Mouse (Mus musculus) layer of hippocampus, adult 9-11 months (tissue): ENCODE results near the gene Ccdc84.
"Not testable (repeated sequence)": the region's sequence is repeated elsewhere in the genome, so short reads cannot be mapped to it uniquely, and the experiment has no call there.

Experiments
- DNase-seq: peaks from one replicate; pipeline ENCODE4 v3.0.0; 2022

Ccdc84 gene

GRCm38 (mm10) chr9:44407752-44408097 lies 10.6 kb downstream of the Ccdc84 start:
- DNase-seq, result no peak

GRCm38 (mm10) chr9:44406906-44407751 lies 11.2 kb downstream of the Ccdc84 start, which contains the start of the genes Rps25 and Trappc4:
Gene Rps25 (plus strand): TSS chr9:44407139.
Gene Trappc4 (minus strand): TSS chr9:44407600.
- DNase-seq, result peak; percentile 93

- DNase-seq, result no peak
Observed at GRCm38 (mm10) chr9:44405011-44405410, 13.4 kb downstream of the Ccdc84 start.

DNA sequence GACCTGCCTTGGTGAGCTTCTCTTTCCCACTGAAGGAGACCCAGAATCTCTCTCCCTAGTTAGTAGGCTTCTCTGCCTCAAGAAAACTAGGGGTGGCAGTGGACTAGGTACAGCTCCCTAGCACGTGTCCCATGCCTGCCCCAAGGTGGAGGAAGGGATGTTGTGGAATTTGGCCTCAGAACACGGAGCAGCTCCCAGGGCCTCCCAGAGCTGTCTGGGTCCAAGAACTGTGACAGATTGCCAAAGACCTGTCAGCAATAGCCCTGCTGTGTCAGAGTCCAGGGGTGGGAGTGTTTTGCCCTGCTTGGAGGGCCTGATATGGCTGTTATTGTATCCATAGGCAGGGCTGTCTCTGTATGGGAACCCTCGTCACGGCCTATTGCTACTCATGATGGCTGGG lies 17.3 kb downstream of the Ccdc84 start:
- no peak for DNase-seq

DNA sequence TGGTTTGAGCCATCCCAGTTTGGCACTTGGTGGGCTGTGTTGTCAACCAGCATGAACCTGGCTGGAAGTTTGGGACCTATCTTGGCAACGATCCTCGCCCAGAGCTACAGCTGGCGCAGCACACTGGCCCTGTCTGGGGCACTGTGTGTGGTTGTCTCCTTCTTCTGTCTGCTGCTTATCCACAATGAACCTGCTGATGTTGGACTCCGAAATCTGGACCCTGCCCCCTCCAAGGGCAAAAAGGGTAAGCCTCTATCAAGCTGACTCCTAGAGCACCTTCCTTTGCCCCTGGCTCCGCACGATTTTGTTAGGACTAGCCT lies 18.6 kb downstream of the Ccdc84 start:
- DNase-seq, result no peak

GRCm38 (mm10) chr9:44399114-44399794 lies 19.1 kb downstream of the Ccdc84 start:
- DNase-seq, result no peak

- peak; percentile 46 for DNase-seq
Observed at GRCm38 (mm10) chr9:44398551-44398950, 19.8 kb downstream of the Ccdc84 start.

- DNase-seq, result no peak
Observed at GRCm38 (mm10) chr9:44398087-44398486, 20.3 kb downstream of the Ccdc84 start.

DNA sequence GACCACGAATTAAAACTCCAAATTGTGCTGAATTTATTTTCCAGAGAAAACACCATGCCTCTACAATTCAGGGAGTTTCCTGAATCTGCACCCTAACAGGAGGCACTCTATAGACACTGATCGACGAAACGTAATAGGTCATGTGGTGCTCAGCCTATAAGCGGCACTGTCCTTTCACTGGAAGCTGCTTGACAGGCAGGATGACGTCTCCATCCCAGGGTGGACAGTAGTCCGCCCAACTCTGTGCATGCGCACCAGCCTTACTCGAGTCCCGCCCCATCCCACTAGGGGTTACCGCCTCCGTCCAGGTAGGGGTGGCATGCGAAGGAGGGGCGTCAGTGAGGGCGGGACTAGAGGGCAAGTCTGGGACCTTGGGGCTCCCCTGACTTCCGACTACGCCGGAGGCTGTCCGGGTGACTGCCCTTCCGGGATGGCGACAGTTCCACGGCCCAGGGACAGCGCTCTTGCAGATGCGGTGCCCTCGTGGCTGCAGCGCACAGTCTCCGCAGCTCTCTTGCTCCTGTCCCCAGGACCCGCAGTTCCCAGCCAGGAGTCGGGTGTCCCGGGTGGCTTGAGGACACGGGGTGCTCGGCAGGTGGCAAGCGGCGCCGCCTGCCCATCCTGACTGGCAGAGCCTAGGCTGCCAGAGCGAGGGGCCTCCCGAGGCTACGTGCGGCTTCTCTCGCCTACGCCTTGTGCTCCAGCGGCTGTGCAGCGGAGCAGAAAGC lies 21.5 kb downstream of the Ccdc84 start, which contains the start of gene Slc37a4:
Gene Slc37a4 (plus strand): TSS at position 169 of the 728 bp plus-strand sequence.
- DNase-seq, result peak; percentile 98

GRCm38 (mm10) chr9:44391466-44391865 lies 26.9 kb downstream of the Ccdc84 start:
- peak; percentile 60 for DNase-seq

- peak; percentile 30 for DNase-seq
Observed at GRCm38 (mm10) chr9:44389273-44389672, 29.1 kb downstream of the Ccdc84 start.

DNA sequence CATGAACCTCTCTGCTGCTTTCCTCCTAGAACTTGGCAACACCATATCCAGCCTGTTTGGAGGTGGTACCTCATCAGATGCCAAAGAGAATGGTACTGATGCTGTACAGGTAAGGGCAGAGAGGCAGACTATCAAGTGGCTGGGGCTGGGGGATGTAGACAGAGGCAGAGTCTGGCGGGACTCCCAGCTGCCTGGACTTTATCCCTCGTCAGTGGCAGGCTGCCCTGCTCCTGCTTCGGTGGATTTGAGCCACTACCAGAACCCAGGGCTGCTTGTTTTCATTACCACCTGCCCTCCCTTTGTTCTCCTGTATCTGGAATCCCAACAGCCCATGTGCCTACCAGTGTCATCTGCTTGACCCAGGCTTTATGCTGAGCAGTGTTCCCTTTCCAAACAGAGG lies 31.1 kb downstream of the Ccdc84 start:
- DNase-seq, result no peak

DNA sequence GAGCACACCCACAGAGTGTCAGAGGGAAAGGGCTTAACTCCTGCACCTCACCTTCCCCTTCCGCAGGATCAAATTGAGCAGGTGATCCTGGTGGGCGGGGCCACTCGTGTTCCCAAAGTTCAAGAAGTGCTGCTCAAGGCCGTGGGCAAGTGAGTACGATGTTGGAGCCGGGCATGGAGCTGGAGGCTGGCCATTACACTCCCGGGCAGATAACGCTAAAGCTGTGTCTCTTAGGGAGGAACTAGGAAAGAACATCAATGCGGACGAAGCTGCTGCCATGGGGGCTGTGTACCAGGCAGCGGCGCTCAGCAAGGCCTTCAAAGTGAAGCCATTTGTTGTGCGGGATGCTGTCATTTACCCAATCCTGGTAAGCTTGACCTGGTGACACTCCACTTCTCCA lies 33.8 kb downstream of the Ccdc84 start:
- DNase-seq, result no peak

- peak; percentile 37 for DNase-seq
Observed at GRCm38 (mm10) chr9:44379862-44380261, 38.5 kb downstream of the Ccdc84 start.

GRCm38 (mm10) chr9:44379054-44379834 lies 39.1 kb downstream of the Ccdc84 start, which contains the start of gene Hyou1:
Gene Hyou1 (plus strand): TSS chr9:44379490.
- peak; percentile 99 for DNase-seq

DNA sequence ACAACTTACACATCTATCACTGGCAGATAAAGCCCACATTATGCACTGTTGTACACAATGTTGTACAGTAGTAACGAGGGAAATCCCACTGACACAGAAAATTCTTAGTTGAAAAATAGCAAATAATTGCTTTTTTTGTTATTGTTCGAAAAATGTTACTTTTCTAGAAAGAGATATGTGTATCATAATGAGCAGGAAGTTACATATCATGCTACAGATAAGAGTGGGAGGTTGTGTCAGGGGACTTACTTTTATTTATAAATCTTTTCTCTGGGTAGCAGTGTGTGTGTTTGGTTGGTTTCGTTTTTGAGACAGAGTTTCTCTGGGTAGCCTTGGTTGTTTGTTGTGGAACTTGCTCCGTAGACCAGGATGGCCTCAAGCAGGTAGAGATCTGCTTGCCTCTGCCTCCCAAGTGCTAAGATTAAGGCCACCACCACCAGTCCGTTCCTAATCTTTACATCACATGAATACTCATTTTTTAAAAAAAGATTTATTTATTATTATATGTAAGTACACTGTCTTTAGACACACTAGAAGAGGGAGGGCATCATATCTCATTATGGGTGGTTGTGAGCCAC lies 40.1 kb downstream of the Ccdc84 start:
- DNase-seq, result no peak

GRCm38 (mm10) chr9:44377335-44377734 lies 41.0 kb downstream of the Ccdc84 start:
- not testable (repeated sequence) for DNase-seq

GRCm38 (mm10) chr9:44376141-44376540 lies 42.2 kb downstream of the Ccdc84 start:
- no peak for DNase-seq

- DNase-seq, result no peak
Observed at GRCm38 (mm10) chr9:44373386-44373785, 45.0 kb downstream of the Ccdc84 start.

- no peak for DNase-seq
Observed at GRCm38 (mm10) chr9:44364480-44364879, 53.9 kb downstream of the Ccdc84 start.

DNA sequence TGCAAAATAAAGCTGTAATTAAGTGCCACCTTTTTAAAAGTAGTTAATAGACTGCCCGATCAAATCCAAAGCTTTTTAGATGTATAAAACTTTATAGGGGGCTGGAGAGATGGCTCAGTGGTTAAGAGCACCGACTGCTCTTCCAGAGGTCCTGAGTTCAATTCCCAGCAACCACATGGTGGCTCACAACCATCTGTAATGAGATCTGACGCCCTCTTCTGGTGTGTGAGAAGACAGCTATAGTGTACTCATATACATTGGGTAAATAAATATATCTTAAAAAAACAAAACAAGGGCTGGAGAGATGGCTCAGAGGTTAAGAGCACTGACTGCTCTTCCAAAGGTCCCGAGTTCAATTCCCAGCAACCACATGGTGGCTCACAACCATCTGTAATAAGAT lies 56.4 kb downstream of the Ccdc84 start:
- not testable (repeated sequence) for DNase-seq
